Mouse (Mus musculus) bone marrow, adult 2 months (tissue): ENCODE results near the gene Tfr2. TPM values are rescaled to one million over a fixed set of nuclear protein-coding genes. Genes with fewer than 3 reads are reported as not detected.

Source experiments
- H3K27ac ChIP-seq: fragments of 200-500 bp; 2 replicates; pipeline ENCODE4 v1.5.1; 2012; ENCODE audit warnings: low read depth, mild to moderate bottlenecking, control low read depth, inconsistent platforms, low read length; ENCODE audit not compliant: control insufficient read depth, poor library complexity, insufficient read depth
- H3K4me1 ChIP-seq: fragments of 200-500 bp; 2 replicates; pipeline ENCODE4 v1.6.1; 2011; ENCODE audit warnings: low read length; ENCODE audit not compliant: control insufficient read depth, insufficient read depth
- H3K4me3 ChIP-seq: fragments of 200-500 bp; replicated peaks from 2 replicates; pipeline ENCODE3; 2011; ENCODE audit warnings: mild to moderate bottlenecking, low read depth, low read length, control low read depth; ENCODE audit not compliant: control insufficient read depth
- CTCF ChIP-seq: fragments of 200-500 bp; IDR thresholded peaks from 2 replicates; pipeline ENCODE4 v1.5.1; 2011; ENCODE audit warnings: low read length, control low read depth; ENCODE audit not compliant: control insufficient read depth, insufficient read depth
- POLR2A ChIP-seq: fragments of 200-500 bp; IDR thresholded peaks from 2 replicates; pipeline ENCODE4 v1.6.1; 2011; ENCODE audit warnings: low read depth, mild to moderate bottlenecking, control low read depth, low read length, borderline replicate concordance; ENCODE audit not compliant: control insufficient read depth
- WGBS: fragments of 180-500 bp; shearing (Covaris S2); methylation state at CpG from one replicate; pipeline ENCODE4 v1.1.7; 2018; 5-methylcytosine and 5-hydroxymethylcytosine counted together
- polyA plus RNA-seq: library from polyadenylated mRNA; stranded (reverse); fragments of >200 nt; gene quantifications from 2 replicates; pipeline ENCODE4 v1.2.4, GENCODE M21; 2011; ENCODE audit warnings: low replicate concordance; ENCODE audit not compliant: missing spikeins, insufficient read depth, insufficient read length

Tfr2 gene
- polyA plus RNA-seq, 1 experiment, result 51.0 TPM

DNA sequence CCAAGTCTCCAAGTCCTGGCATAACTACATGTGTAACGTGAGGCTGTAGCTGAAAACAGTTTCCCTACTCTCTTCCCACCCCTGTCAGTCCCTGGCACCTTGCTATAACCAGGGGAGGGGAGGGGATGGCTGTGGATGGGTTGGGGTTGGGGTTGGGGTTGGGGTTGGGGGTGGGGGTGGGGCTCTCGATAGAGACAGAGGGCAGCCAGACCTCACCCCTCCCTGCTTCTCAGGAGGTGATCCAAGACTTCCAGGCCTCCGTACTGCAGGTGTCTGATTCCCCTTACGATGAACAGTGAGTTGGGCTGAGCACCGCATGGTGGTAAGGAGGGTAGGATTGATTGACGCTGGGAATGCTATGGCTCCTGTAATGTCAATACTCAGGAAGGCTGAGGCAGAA lies 3.9 kb upstream of the Tfr2 start:
- H3K27ac ChIP-seq, result no peak overlapping the region
- WGBS, result 81% methylated on average over 6 of the region's 6 CpGs
- H3K4me1 ChIP-seq, result no peaks in the 10 kb centered on the region; the same call in 1 of the 2 replicates
- no peak overlapping the region for H3K4me3 ChIP-seq
- no peak for TF ChIP-seq POLR2A
- TF ChIP-seq CTCF, result no peak

DNA sequence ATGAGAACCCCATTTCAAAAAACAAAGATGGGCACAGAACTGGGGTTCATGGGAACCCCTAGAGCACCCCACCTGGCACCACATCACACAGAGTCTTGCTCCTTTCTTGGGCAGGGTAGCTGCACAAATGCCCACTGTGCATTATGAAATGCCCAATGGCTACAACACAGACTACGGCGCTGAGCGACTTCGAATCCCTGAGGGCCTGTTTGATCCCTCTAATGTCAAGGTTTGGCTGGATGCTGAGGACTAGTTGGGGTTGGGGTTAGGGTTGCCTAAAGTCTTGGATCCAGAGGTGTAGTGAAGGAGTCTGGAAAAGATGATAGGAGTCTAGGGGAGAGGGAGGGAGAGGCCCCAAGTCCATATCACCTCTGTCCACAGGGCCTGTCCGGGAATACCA lies 3.2 kb upstream of the Tfr2 start:
- Histone ChIP-seq H3K4me3 (no peak overlapping the region), H3K4me1 (no peaks in the 10 kb centered on the region; the same call in 1 of the 2 replicates), H3K27ac (no peak overlapping the region)
- 94% methylated on average over 5 of the region's 5 CpGs for WGBS
- TF ChIP-seq POLR2A, result no peak
- no peak for TF ChIP-seq CTCF

DNA sequence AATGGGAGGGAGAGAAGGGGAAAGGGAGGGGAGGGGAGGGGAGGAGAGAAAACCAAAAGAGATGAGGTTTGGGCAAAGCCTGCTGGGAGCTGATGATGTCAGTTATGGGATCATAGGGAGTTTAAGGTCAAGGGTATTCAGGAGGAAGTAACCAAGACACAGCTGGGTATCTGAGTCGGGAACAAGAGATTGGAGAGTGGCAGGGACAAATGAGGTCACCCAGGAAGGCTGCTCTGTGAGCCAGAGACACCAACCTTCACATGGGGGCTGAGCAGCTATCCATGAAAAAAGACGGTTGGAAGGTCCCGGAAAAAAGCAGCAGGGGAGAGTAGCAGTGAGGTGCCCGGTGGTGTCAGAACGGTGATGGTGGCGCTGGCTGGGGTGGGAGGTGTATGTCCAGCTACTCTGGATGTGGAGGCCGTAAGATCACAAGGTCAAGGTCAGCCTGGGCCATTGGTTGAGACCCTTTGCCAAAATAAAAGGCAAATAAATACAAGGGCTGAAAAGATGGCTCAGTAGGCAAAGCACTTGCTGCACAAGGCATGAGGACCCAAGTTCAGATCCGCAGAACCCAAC lies 1.3 kb upstream of the Tfr2 start:
- Histone ChIP-seq H3K4me3 (no peak overlapping the region), H3K27ac (no peak overlapping the region), H3K4me1 (no peaks in the 10 kb centered on the region; the same call in 1 of the 2 replicates)
- TF ChIP-seq POLR2A (no peak), CTCF (no peak)
- WGBS, result 81% methylated on average over 8 of the region's 8 CpGs

DNA sequence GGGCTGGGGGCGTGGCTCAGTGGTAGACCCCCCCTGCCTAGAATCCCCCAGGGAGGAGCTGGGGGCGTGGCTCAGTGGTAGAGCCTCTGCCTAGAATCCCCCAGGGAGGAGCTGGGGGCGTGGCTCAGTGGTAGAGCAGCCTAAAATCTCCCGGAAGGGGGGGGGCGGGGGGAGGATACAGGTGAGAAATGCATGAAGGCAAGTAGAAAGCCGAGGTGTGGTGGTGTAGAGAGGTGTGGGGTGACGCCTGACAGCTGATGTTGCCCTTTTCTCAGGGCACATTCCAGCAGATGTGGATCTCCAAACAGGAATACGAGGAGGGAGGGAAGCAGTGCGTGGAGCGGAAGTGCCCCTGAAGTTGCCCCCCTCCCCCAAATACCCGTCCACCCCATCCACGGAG lies 609 bp upstream of the Tfr2 start:
- Histone ChIP-seq H3K4me3 (no peak overlapping the region), H3K4me1 (no peaks in the 10 kb centered on the region; the same call in 1 of the 2 replicates), H3K27ac (no peak overlapping the region)
- 64% methylated on average over 12 of the region's 12 CpGs for whole genome bisulfite sequencing
- TF ChIP-seq POLR2A (no peak), CTCF (no peak)

DNA sequence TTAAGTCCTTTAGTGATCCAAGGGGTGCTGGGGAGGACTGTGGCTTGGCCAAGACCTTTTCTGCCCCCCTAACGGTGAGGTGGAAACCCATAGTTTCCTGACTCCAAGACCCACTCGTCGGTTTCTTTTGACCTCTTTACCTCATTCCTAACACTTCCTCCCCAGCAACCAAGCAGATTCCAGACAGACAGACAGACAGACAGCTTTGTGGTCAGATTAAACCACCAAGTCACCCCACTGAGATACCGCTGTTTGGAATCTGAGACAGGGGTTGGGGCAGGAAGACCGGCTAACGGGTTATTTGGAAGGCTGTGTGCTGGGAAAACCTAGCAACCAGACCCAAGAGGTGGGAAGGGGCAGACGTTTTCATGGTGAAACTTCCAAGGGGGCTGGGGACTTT lies 541 bp downstream of the Tfr2 start:
- peak overlapping the region; percentile 42 for H3K4me3 ChIP-seq
- WGBS, result 2% methylated on average over 7 of the region's 7 CpGs
- H3K27ac ChIP-seq, result peak overlapping the region; percentile 15; the same call in 1 of the 2 replicates
- TF ChIP-seq POLR2A, result no peak
- no peak for TF ChIP-seq CTCF
- H3K4me1 ChIP-seq, result no peaks in the 10 kb centered on the region; the same call in 1 of the 2 replicates

DNA sequence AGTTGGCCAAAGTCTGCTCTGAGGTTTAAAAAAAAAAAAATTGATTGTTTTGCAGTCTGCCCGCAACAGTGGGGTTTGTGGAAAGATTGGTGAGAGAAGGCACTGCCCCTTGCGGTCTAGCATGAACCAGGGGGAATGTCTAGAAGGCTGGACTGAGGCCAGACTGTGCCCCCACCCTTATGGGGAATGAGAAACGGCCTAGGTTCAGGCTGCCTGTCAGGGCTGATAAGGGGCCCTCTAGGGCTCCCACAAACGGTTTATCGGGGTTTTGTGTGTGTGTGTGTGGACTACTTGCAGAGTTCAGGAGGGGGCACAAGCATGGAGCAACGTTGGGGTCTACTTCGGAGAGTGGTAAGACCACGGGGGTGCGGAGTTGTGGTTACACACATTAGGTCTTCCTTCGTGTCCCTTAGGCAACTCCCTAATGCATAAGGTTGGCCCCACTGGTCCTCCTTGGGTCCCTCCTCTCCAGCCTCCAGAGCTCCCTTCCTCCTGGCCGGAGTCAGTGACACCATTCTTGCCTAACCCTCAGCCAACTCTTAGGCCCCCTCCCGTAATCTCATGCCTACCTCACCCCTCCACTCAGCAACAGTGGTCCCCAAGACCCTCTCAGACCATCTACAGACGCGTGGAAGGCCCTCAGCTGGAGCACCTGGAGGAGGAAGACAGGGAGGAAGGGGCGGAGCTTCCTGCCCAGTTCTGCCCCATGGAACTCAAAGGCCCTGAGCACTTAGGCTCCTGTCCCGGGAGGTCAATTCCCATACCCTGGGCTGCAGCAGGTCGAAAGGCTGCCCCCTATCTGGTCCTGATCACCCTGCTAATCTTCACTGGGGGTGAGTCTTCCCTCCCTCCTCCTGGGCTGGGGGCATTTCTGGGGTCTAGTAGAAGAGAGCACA lies 1.3 kb downstream of the Tfr2 start:
- Histone ChIP-seq H3K27ac (peak overlapping the region; percentile 67), H3K4me3 (peak overlapping the region; percentile 68), H3K4me1 (no peaks in the 10 kb centered on the region; the same call in 1 of the 2 replicates)
- 3% methylated on average over 17 of the region's 17 CpGs for WGBS
- no peak for TF ChIP-seq CTCF
- TF ChIP-seq POLR2A, result no peak; the same call in 1 of the 2 replicates

DNA sequence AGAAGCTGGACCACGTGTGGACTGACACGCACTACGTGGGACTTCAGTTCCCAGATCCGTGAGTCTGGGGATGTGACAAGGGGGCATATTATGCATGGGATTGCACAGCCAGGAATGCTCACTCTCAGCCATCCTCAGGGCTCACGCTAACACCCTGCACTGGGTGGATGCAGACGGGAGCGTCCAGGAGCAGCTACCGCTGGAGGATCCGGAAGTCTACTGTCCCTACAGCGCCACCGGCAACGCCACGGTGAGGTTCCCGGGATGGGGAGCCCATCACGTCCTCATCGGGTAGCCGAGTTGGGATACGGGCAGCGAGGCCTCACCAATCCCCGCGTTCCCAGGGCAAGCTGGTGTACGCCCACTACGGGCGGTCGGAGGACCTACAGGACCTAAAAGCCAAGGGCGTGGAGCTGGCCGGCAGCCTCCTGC lies 4.8 kb downstream of the Tfr2 start:
- no peaks in the 10 kb centered on the region; the same call in 1 of the 2 replicates for H3K4me1 ChIP-seq
- H3K4me3 ChIP-seq, result no peak overlapping the region
- no peak overlapping the region for H3K27ac ChIP-seq
- 93% methylated on average over 27 of the region's 27 CpGs for WGBS
- no peak for TF ChIP-seq CTCF
- TF ChIP-seq POLR2A, result no peak

DNA sequence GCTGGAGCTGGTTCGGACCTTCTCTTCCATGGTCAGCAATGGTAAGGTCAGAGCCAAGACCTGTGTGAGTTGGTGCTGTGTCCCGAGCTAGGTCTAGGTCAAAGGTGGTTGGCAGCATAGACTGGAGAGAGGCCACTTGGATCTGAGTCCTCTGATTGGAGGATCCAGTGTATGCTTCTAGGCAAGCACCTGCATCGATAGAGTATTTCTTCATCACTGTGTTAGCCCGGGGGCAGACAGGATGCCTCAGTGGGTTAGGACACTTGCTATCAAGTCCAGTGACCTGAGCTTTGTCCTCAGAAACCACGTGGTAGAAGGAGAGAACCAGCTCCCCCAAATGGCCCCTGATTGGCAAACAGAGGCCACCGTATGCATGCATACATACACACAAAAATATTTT lies 10.6 kb downstream of the Tfr2 start:
- H3K4me3 ChIP-seq, result no peak overlapping the region
- no peak overlapping the region for H3K27ac ChIP-seq
- no peak for TF ChIP-seq CTCF
- TF ChIP-seq POLR2A, result no peak
- no peaks in the 10 kb centered on the region for H3K4me1 ChIP-seq
- WGBS, result 71% methylated on average over 6 of the region's 6 CpGs
